Comparison of ENCODE assay signal across 16 mouse cellular contexts in the genomic region with DNA sequence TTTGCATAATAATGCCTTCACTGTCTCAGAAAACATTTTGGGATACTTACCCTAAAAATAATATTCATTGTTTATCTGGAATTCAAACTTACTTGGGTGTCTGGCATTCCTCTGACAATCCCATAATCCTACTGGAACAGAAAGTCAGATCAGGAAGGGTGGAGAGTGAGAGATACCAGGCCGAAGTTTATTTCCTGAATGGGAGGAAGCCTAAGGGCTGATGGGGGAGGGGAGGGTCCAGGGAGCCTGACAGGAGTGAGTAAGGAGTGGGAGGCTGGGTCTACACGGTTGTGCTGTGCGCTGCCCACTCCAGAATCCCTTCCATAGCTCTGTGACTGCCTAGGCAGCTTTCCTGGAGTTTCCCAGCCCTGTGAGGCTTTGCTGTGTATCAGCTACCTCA. TPM values are rescaled to one million over a fixed set of nuclear protein-coding genes. Genes with fewer than 3 reads are reported as not detected.
DNase-seq lines count a peak whose midpoint lies in the region; ATAC-seq and TF ChIP-seq lines count a peak whose summit lies in the region.
"Had no signal": no experiment of that assay in that cellular context is flagged by ENCODE, and none has a peak within 500 bp of the region (broad histone marks: within the 10 kb centered on the region; RNA-seq: fewer than 3 reads in every experiment).

No protein-coding gene starts in this region.

- H3K4me1 ChIP-seq in heart, embryonic 11.5 days (ENCODE audit: control insufficient read depth, insufficient read depth, low read length), result peaks cover 10% of the 10 kb centered on the region
- peaks cover 7% of the 10 kb centered on the region for H3K4me1 ChIP-seq in lung, embryonic 16.5 days (replicated peaks; ENCODE audit: control insufficient read depth, insufficient read depth, low read length)
- H3K4me1 ChIP-seq in lung, adult 2 months (ENCODE audit: control insufficient read depth, insufficient read depth, low read length), result peaks cover 10% of the 10 kb centered on the region
- peaks cover 14% of the 10 kb centered on the region for H3K4me1 ChIP-seq in limb, embryonic 10.5 days

- H3K9me3 ChIP-seq in heart, embryonic 11.5 days (replicated peaks; ENCODE audit: control insufficient read depth, low read length), result no peaks in the 10 kb centered on the region
- H3K9me3 ChIP-seq in lung, embryonic 16.5 days (ENCODE audit: control insufficient read depth, low read length), result no peaks in the 10 kb centered on the region
- no peaks in the 10 kb centered on the region for H3K9me3 ChIP-seq in limb, embryonic 10.5 days (replicated peaks)

- H3K4me3 ChIP-seq in heart, embryonic 11.5 days (ENCODE audit: low read depth, low read length), result no peak overlapping the region
- H3K4me3 ChIP-seq in lung, embryonic 16.5 days (ENCODE audit: low read length), result no peak overlapping the region
- H3K4me3 ChIP-seq in lung, adult 2 months (replicated peaks; ENCODE audit: extremely low read depth, low read depth, low read length), result no peak overlapping the region
- H3K4me3 ChIP-seq in limb, embryonic 10.5 days, result no peak overlapping the region

- H3K27ac ChIP-seq in heart, embryonic 11.5 days (ENCODE audit: low read depth, low read length), result peak overlapping the region; percentile 84
- peak overlapping the region; percentile 38; the same call in 1 of the 2 replicates for H3K27ac ChIP-seq in lung, embryonic 16.5 days (ENCODE audit: low read length)
- peak overlapping the region; percentile 58 for H3K27ac ChIP-seq in limb, embryonic 10.5 days

- H3K36me3 ChIP-seq in heart, embryonic 11.5 days (ENCODE audit: control insufficient read depth, insufficient read depth, low read length), result no peaks in the 10 kb centered on the region
- no peaks in the 10 kb centered on the region for H3K36me3 ChIP-seq in lung, embryonic 16.5 days (ENCODE audit: control insufficient read depth, insufficient read depth, low read length)
- H3K36me3 ChIP-seq in limb, embryonic 10.5 days, result no peaks in the 10 kb centered on the region

- no peak for TF ChIP-seq CTCF in lung, adult 2 months (IDR thresholded peaks at IDR 0.05; ENCODE audit: insufficient read depth, low read length)

- no peaks in the 10 kb centered on the region for H3K27me3 ChIP-seq in heart, embryonic 11.5 days (ENCODE audit: control insufficient read depth, insufficient read depth, low read length)
- no peaks in the 10 kb centered on the region for H3K27me3 ChIP-seq in lung, embryonic 16.5 days (ENCODE audit: control insufficient read depth, insufficient read depth, low read depth, low read length)
- no peaks in the 10 kb centered on the region for H3K27me3 ChIP-seq in limb, embryonic 10.5 days (ENCODE audit: low read depth, poor library complexity, severe bottlenecking)
- H3K27me3 ChIP-seq: Patski had no signal

- H3K9ac ChIP-seq in heart, embryonic 11.5 days (ENCODE audit: low read depth, low read length), result 0 out of 2 replicates have a peak overlapping the region, but pooled peaks have one; percentile 46
- H3K9ac ChIP-seq in lung, embryonic 16.5 days (ENCODE audit: low read length), result no peak overlapping the region

- H3K4me2 ChIP-seq in heart, embryonic 11.5 days, result no peak overlapping the region
- H3K4me2 ChIP-seq in lung, embryonic 16.5 days (ENCODE audit: low read depth, low read length), result no peak overlapping the region

- 13% methylated on average over 3 of the region's 3 CpGs for WGBS in heart, embryonic 11.5 days (ENCODE audit: insufficient replicate concordance)
- 16% methylated on average over 3 of the region's 3 CpGs for WGBS in lung, embryonic 16.5 days
- 14% methylated on average over 3 of the region's 3 CpGs for WGBS in lung, adult 2 months
- WGBS in limb, embryonic 10.5 days, result 42% methylated on average over 3 of the region's 3 CpGs

- peak; percentile 71; the same call in 1 of the 2 replicates for ATAC-seq in heart, embryonic 11.5 days (replicated peaks; ENCODE audit: insufficient number of reproducible peaks, low FRiP score, low TSS enrichment)
- ATAC-seq in lung, embryonic 16.5 days (ENCODE audit: low read depth), result no peak
- ATAC-seq: Patski had no signal

- DNase-seq in heart, adult 9 months (ENCODE audit: low spot score in 2 of 2), result no peak
- DNase-seq in lung, adult 2 months, result no peak
- DNase-seq in limb, embryonic 10.5 days (ENCODE audit: low spot score), result no peak
- no peak for DNase-seq in spleen, postnatal 4 days (ENCODE audit: low spot score in 2 of 2)
- no peak for DNase-seq in urinary bladder, postnatal 36 days (ENCODE audit: low spot score in 2 of 2)
- DNase-seq in layer of hippocampus, adult 9-10 months (ENCODE audit: low spot score), result no peak
- DNase-seq: adrenal gland, postnatal 14 days; B cell, adult 2 months; cerebellum, adult 11 months; embryo, embryonic 11 days; gastrocnemius, postnatal 25 days; right cerebral cortex, adult 18-20 months had no signal

- no peak for TF ChIP-seq POLR2A in lung, adult 2 months (IDR thresholded peaks at IDR 0.05; ENCODE audit: borderline replicate concordance, extremely low read depth, low read depth, low read length)

RNA-seq across cellular contexts. Expression of a gene that starts 4.3 kb away (rescaled TPM):
- 29.2 and 37.1 TPM in 2 replicates for polyA plus RNA-seq in heart, embryonic 11.5 days (2014; fragmentation: Nextera tagmentation; extraction: Ambion mirVana)
- 57.9 and 63.0 TPM in 2 replicates for polyA plus RNA-seq in lung, embryonic 16.5 days (2015; fragmentation: Nextera tagmentation; extraction: Ambion mirVana)
- 567 and 655 TPM in 2 replicates for polyA plus RNA-seq in lung, adult 2 months (2012; rRNA removed)
- 10.7 and 12.0 TPM in 2 replicates for polyA plus RNA-seq in limb, embryonic 10.5 days (2016; fragmentation: Nextera tagmentation; extraction: Ambion mirVana)

RNA-seq across cellular contexts. Expression of a gene that starts 25.0 kb away (rescaled TPM):
- polyA plus RNA-seq in heart, embryonic 11.5 days (2014; fragmentation: Nextera tagmentation; extraction: Ambion mirVana), result 225 and 231 TPM in 2 replicates
- polyA plus RNA-seq in lung, embryonic 16.5 days (2015; fragmentation: Nextera tagmentation; extraction: Ambion mirVana), result 123 and 126 TPM in 2 replicates
- 63.0 and 63.5 TPM in 2 replicates for polyA plus RNA-seq in lung, adult 2 months (2012; rRNA removed)
- 113 and 121 TPM in 2 replicates for polyA plus RNA-seq in limb, embryonic 10.5 days (2016; fragmentation: Nextera tagmentation; extraction: Ambion mirVana)

RNA-seq across cellular contexts. Expression of a gene that starts 25.2 kb away (rescaled TPM):
- polyA plus RNA-seq in heart, embryonic 11.5 days (2014; fragmentation: Nextera tagmentation; extraction: Ambion mirVana), result 173 and 193 TPM in 2 replicates
- polyA plus RNA-seq in lung, embryonic 16.5 days (2015; fragmentation: Nextera tagmentation; extraction: Ambion mirVana), result 252 and 267 TPM in 2 replicates
- polyA plus RNA-seq in lung, adult 2 months (2012; rRNA removed), result 141 and 172 TPM in 2 replicates
- 263 and 272 TPM in 2 replicates for polyA plus RNA-seq in limb, embryonic 10.5 days (2016; fragmentation: Nextera tagmentation; extraction: Ambion mirVana)

RNA-seq across cellular contexts. Expression of a gene that starts 31.4 kb away (rescaled TPM):
- 0.83 and 1.0 TPM in 2 replicates for polyA plus RNA-seq in heart, embryonic 11.5 days (2014; fragmentation: Nextera tagmentation; extraction: Ambion mirVana)
- polyA plus RNA-seq in lung, embryonic 16.5 days (2015; fragmentation: Nextera tagmentation; extraction: Ambion mirVana), result 0.19 and 0.40 TPM in 2 replicates
- polyA plus RNA-seq in lung, adult 2 months (2012; rRNA removed), result 0.18 and 0.22 TPM in 2 replicates
- polyA plus RNA-seq in limb, embryonic 10.5 days (2016; fragmentation: Nextera tagmentation; extraction: Ambion mirVana), result 0.26 TPM in 1 of 2 replicates, not detected in the other
- polyA plus RNA-seq: forebrain, embryonic 11.5 days had no signal

RNA-seq across cellular contexts. Expression of a gene that starts 52.1 kb away (rescaled TPM):
- polyA plus RNA-seq in heart, embryonic 11.5 days (2014; fragmentation: Nextera tagmentation; extraction: Ambion mirVana), result 0.17 and 0.59 TPM in 2 replicates
- 1.9 and 3.0 TPM in 2 replicates for polyA plus RNA-seq in lung, embryonic 16.5 days (2015; fragmentation: Nextera tagmentation; extraction: Ambion mirVana)
- 10.2 TPM in 2 replicates for polyA plus RNA-seq in lung, adult 2 months (2012; rRNA removed)
- polyA plus RNA-seq in limb, embryonic 10.5 days (2016; fragmentation: Nextera tagmentation; extraction: Ambion mirVana), result 0.29 and 0.38 TPM in 2 replicates
